Mouse (Mus musculus): ENCODE measurements around the gene Sec14l1. TPM values are rescaled to one million over a fixed set of nuclear protein-coding genes. Genes with fewer than 3 reads are reported as not detected.

The Sec14l1 gene
- total and polyA plus RNA-seq, 2 experiments from 2014 or later, result 38.0 to 71.6 TPM

DNA sequence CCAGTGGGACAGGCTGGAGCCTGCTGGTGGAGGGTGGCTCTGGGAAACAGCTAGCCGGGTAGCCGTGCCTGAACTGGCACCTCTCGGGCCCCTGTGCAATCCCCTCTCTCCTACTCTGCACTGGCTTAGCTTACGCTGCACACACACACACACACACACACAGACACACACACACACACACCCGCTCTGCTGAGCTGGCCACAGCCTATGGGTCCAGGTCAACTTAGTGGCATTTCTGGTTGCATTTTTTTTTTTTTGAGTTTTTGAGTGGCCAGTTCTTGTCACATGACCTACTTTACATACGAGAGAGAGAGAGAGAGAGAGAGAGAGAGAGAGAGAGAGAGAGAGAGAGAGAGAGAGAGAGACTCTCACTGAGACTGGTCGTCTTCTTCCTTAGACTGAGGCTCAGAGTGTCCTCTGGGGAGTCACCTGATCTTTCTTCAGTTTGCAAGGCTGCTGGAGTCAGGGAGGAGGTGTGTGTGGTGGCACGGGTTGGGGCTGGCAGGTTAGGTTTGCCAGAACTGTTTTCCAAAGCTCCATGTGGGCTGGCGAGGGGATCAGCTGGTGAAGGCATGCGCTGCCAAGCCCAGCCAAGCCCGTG, 3.9 kb downstream of the Sec14l1 start:
- 35% methylated on average over 11 of the region's 11 CpGs for WGBS
- peaks cover 58% of the 10 kb centered on the region for H3K4me1 ChIP-seq (ENCODE audit: control insufficient read depth, insufficient read depth)
- peak overlapping the region; percentile 18; the same call in 1 of the 2 replicates for H3K4me2 ChIP-seq (ENCODE audit: low read depth, low read length)
- 0 out of 2 replicates have a peak overlapping the region, but pooled peaks have one; percentile 29 for H3K9ac ChIP-seq (replicated peaks; ENCODE audit: low read depth, low read length)
- no peaks in the 10 kb centered on the region for H3K9me3 ChIP-seq (replicated peaks; ENCODE audit: control insufficient read depth, low read length)
- H3K27me3 ChIP-seq (ENCODE audit: control insufficient read depth, insufficient read depth, low read length), result no peaks in the 10 kb centered on the region
- DNase-seq (ENCODE audit: low spot score) (no peak), ATAC-seq (ENCODE audit: insufficient read depth, low read depth) (no peak)
- H3K36me3 ChIP-seq (replicated peaks; ENCODE audit: control insufficient read depth, insufficient read depth, low read length), result peaks cover 14% of the 10 kb centered on the region
- no peak overlapping the region for H3K4me3 ChIP-seq (ENCODE audit: low read depth, low read length)
- TF ChIP-seq EP300 (IDR thresholded peaks at IDR 0.05; ENCODE audit: low read depth), result no peak
- no peak overlapping the region for H3K27ac ChIP-seq (ENCODE audit: low read depth)

DNA sequence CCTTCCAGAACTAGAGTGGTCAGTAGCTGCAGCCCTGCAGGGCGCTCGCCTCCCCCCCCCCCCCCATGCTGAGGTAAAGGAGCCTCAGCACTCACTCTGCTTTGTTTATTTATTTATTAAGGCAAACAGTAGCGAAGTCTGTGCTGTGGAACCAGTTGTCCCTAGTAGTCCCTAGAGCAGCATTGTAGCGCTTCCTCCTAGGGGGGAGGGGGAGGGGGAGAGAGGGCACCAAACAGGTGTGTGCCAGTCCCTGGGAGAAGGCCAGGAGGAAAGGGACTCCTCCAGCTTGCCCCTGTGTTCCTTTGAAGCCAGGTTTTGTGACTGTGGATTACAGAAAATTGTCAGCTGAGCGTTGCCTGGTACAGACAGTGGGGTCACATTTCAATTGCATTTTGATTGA, 4.8 kb downstream of the Sec14l1 start:
- WGBS, result 61% methylated on average over 5 of the region's 5 CpGs
- H3K27me3 ChIP-seq (ENCODE audit: control insufficient read depth, insufficient read depth, low read length), result no peaks in the 10 kb centered on the region
- H3K36me3 ChIP-seq (replicated peaks; ENCODE audit: control insufficient read depth, insufficient read depth, low read length), result peaks cover 14% of the 10 kb centered on the region
- H3K9me3 ChIP-seq (replicated peaks; ENCODE audit: control insufficient read depth, low read length), result no peaks in the 10 kb centered on the region
- ATAC-seq (ENCODE audit: insufficient read depth, low read depth) (no peak), DNase-seq (ENCODE audit: low spot score) (no peak)
- peaks cover 62% of the 10 kb centered on the region for H3K4me1 ChIP-seq (ENCODE audit: control insufficient read depth, insufficient read depth)
- no peak overlapping the region for H3K4me3 ChIP-seq (ENCODE audit: low read depth, low read length)
- 0 out of 2 replicates have a peak overlapping the region, but pooled peaks have one; percentile 29 for H3K9ac ChIP-seq (replicated peaks; ENCODE audit: low read depth, low read length)
- H3K4me2 ChIP-seq (ENCODE audit: low read depth, low read length), result peak overlapping the region; percentile 28
- no peak for TF ChIP-seq EP300 (IDR thresholded peaks at IDR 0.05; ENCODE audit: low read depth)
- peak overlapping the region; percentile 43 for H3K27ac ChIP-seq (ENCODE audit: low read depth)

DNA sequence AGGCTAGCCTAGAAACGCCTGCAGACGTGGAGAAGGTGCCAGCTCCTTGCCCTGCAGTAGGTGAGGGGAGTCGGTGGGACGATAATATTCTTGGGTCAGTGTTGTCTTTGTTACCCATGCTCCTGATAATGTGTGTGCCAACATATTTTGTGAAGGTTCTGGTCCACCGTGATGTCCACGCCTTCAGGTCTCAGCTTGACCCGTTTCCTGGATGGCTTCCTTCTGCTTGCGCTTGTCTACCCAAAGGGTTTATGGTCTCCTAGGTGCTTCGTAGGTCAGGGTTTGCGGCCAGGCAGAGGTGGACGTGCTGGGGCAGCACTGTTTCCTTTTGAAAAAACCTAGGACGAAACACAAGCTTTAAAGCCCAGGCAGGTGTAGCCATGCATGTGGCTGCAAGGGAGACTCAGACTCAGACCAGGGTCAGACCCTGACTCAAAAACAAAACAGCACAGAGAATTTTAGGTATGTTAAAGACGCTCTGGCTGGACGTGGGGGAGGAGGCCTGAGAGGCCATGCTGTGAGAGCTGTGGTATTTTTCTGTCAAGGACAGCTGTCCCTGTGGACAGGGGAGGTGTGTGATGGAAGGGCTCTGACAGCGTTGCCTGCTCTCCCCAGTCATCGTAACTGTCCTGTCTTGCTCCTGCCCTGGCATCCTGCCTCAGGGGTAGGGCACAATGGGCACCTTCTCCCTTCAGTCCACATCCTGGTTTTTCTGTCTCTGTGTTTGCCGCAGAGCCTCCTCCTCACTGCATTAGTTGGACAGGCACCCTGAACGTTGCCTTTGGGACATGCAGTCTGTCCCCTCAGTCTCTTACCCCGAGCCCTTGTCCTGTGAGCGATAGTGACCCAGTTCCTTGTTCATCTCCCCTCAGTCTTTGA, 5.6 kb downstream of the Sec14l1 start:
- TF ChIP-seq CTCF (IDR thresholded peaks at IDR 0.05; ENCODE audit: low read depth), result no peak
- no peak for DNase-seq (ENCODE audit: low spot score)
- peak; percentile 49 for ATAC-seq (ENCODE audit: insufficient read depth, low read depth)
- Histone ChIP-seq H3K27ac (ENCODE audit: low read depth) (peak overlapping the region; percentile 71), H3K9ac (replicated peaks; ENCODE audit: low read depth, low read length) (peak overlapping the region; percentile 22), H3K4me3 (ENCODE audit: low read depth, low read length) (no peak overlapping the region), H3K36me3 (replicated peaks; ENCODE audit: control insufficient read depth, insufficient read depth, low read length) (peaks cover 17% of the 10 kb centered on the region), H3K27me3 (ENCODE audit: control insufficient read depth, insufficient read depth, low read length) (no peaks in the 10 kb centered on the region), H3K9me3 (replicated peaks; ENCODE audit: control insufficient read depth, low read length) (no peaks in the 10 kb centered on the region), H3K4me1 (ENCODE audit: control insufficient read depth, insufficient read depth) (peaks cover 67% of the 10 kb centered on the region), H3K4me2 (ENCODE audit: low read depth, low read length) (peak overlapping the region; percentile 28)
- 27% methylated on average over 20 of the region's 20 CpGs for WGBS

GRCm38 (mm10) chr11:117121164-117121535, 6.2 kb downstream of the Sec14l1 start:
- Histone ChIP-seq H3K36me3 (replicated peaks; ENCODE audit: control insufficient read depth, insufficient read depth, low read length) (peaks cover 23% of the 10 kb centered on the region), H3K9me3 (replicated peaks; ENCODE audit: control insufficient read depth, low read length) (no peaks in the 10 kb centered on the region), H3K9ac (replicated peaks; ENCODE audit: low read depth, low read length) (peak overlapping the region; percentile 22; the same call in 1 of the 2 replicates), H3K27ac (ENCODE audit: low read depth) (peak overlapping the region; percentile 71), H3K4me3 (ENCODE audit: low read depth, low read length) (no peak overlapping the region), H3K27me3 (ENCODE audit: control insufficient read depth, insufficient read depth, low read length) (no peaks in the 10 kb centered on the region), H3K4me1 (ENCODE audit: control insufficient read depth, insufficient read depth) (peaks cover 72% of the 10 kb centered on the region), H3K4me2 (ENCODE audit: low read depth, low read length) (peak overlapping the region; percentile 28)
- WGBS, result 29% methylated on average over 11 of the region's 11 CpGs
- ATAC-seq (ENCODE audit: insufficient read depth, low read depth) (peak; percentile 47), DNase-seq (ENCODE audit: low spot score) (no peak)
- TF ChIP-seq CTCF (IDR thresholded peaks at IDR 0.05; ENCODE audit: low read depth) (no peak), EP300 (IDR thresholded peaks at IDR 0.05; ENCODE audit: low read depth) (no peak)

DNA sequence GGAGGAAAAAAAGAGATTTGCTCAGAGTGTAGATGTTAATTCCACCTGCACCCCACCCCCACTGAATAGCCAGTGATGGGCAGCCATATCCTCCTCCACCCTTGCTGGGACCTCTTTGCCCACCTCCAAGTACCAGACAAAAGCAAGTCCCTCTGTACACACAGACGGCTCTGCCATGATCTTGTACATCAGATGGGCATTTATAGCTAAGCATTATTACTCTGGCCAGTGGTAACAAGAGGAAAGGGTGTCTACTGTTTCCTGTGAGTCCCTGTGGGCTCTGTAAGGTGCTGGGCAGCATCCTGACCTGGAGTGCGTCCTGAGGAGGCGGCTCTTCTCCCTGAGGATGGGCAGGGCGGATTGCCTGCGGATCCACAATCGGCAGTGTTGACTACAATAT, 7.0 kb downstream of the Sec14l1 start:
- WGBS, result 85% methylated on average over 6 of the region's 6 CpGs

More for the DNA sequence above, 7.0 kb downstream of the Sec14l1 start:
- H3K27me3 ChIP-seq (ENCODE audit: control insufficient read depth, insufficient read depth, low read length), result no peaks in the 10 kb centered on the region
- no peak overlapping the region for H3K9ac ChIP-seq (replicated peaks; ENCODE audit: low read depth, low read length)
- no peak for ATAC-seq (ENCODE audit: insufficient read depth, low read depth)
- H3K27ac ChIP-seq (ENCODE audit: low read depth), result no peak overlapping the region
- peaks cover 24% of the 10 kb centered on the region for H3K36me3 ChIP-seq (replicated peaks; ENCODE audit: control insufficient read depth, insufficient read depth, low read length)
- no peak overlapping the region for H3K4me3 ChIP-seq (ENCODE audit: low read depth, low read length)
- no peak for DNase-seq (ENCODE audit: low spot score)
- TF ChIP-seq EP300 (IDR thresholded peaks at IDR 0.05; ENCODE audit: low read depth), result no peak
- TF ChIP-seq CTCF (IDR thresholded peaks at IDR 0.05; ENCODE audit: low read depth), result no peak
- H3K4me1 ChIP-seq (ENCODE audit: control insufficient read depth, insufficient read depth), result peaks cover 73% of the 10 kb centered on the region
- no peak overlapping the region for H3K4me2 ChIP-seq (ENCODE audit: low read depth, low read length)
- no peaks in the 10 kb centered on the region for H3K9me3 ChIP-seq (replicated peaks; ENCODE audit: control insufficient read depth, low read length)
